Mouse (Mus musculus): ENCODE data around the gene Add3. TPM values are rescaled to one million over a fixed set of nuclear protein-coding genes. Genes with fewer than 3 reads are reported as not detected.

Add3 gene
- polyA plus RNA-seq, 1 experiment = 25.5 TPM

GRCm38 (mm10) chr19:53165305-53166240, 25.3 kb downstream of the Add3 start:
- no peak for TF ChIP-seq POLR2A (IDR thresholded peaks at IDR 0.05; ENCODE audit: borderline replicate concordance, low read depth, low read length)
- no peak for TF ChIP-seq CTCF (IDR thresholded peaks at IDR 0.05; ENCODE audit: low read depth, low read length)
- H3K27ac ChIP-seq (ENCODE audit: insufficient read depth, low read depth, low read length) = no peak overlapping the region
- no peak overlapping the region for H3K4me3 ChIP-seq (ENCODE audit: insufficient read depth, low read length)
- peaks cover 12% of the 10 kb centered on the region for H3K4me1 ChIP-seq (ENCODE audit: control insufficient read depth, insufficient read depth, low read length)

- TF ChIP-seq POLR2A (IDR thresholded peaks at IDR 0.05; ENCODE audit: borderline replicate concordance, low read depth, low read length) = no peak
Observed at GRCm38 (mm10) chr19:53166367-53166766, 26.1 kb downstream of the Add3 start.

GRCm38 (mm10) chr19:53168576-53168975, 28.3 kb downstream of the Add3 start:
- H3K27ac ChIP-seq (ENCODE audit: insufficient read depth, low read depth, low read length) = no peak overlapping the region
- peaks cover 17% of the 10 kb centered on the region for H3K4me1 ChIP-seq (ENCODE audit: control insufficient read depth, insufficient read depth, low read length)
- no peak overlapping the region for H3K4me3 ChIP-seq (ENCODE audit: insufficient read depth, low read length)
- TF ChIP-seq POLR2A (IDR thresholded peaks at IDR 0.05; ENCODE audit: borderline replicate concordance, low read depth, low read length) = no peak
- no peak for TF ChIP-seq CTCF (IDR thresholded peaks at IDR 0.05; ENCODE audit: low read depth, low read length)

More at GRCm38 (mm10) chr19:53166367-53166766, 26.1 kb downstream of the Add3 start:
- Histone ChIP-seq H3K27ac (ENCODE audit: insufficient read depth, low read depth, low read length) (no peak overlapping the region), H3K4me3 (ENCODE audit: insufficient read depth, low read length) (no peak overlapping the region), H3K4me1 (ENCODE audit: control insufficient read depth, insufficient read depth, low read length) (peaks cover 20% of the 10 kb centered on the region)

- no peak overlapping the region for H3K4me3 ChIP-seq (ENCODE audit: insufficient read depth, low read length)
- TF ChIP-seq CTCF (IDR thresholded peaks at IDR 0.05; ENCODE audit: low read depth, low read length) = no peak
- no peak for TF ChIP-seq POLR2A (IDR thresholded peaks at IDR 0.05; ENCODE audit: borderline replicate concordance, low read depth, low read length)
- peaks cover 15% of the 10 kb centered on the region for H3K4me1 ChIP-seq (ENCODE audit: control insufficient read depth, insufficient read depth, low read length)
- no peak overlapping the region for H3K27ac ChIP-seq (ENCODE audit: insufficient read depth, low read depth, low read length)
Observed at GRCm38 (mm10) chr19:53170651-53171050, 30.4 kb downstream of the Add3 start.

- Histone ChIP-seq H3K4me1 (ENCODE audit: control insufficient read depth, insufficient read depth, low read length) (peaks cover 15% of the 10 kb centered on the region), H3K27ac (ENCODE audit: insufficient read depth, low read depth, low read length) (no peak overlapping the region), H3K4me3 (ENCODE audit: insufficient read depth, low read length) (no peak overlapping the region)
- TF ChIP-seq POLR2A (IDR thresholded peaks at IDR 0.05; ENCODE audit: borderline replicate concordance, low read depth, low read length) (no peak), CTCF (IDR thresholded peaks at IDR 0.05; ENCODE audit: low read depth, low read length) (no peak)
Observed at GRCm38 (mm10) chr19:53174034-53174433, 33.8 kb downstream of the Add3 start.

GRCm38 (mm10) chr19:53175550-53175949, 35.3 kb downstream of the Add3 start:
- Histone ChIP-seq H3K4me1 (ENCODE audit: control insufficient read depth, insufficient read depth, low read length) (peaks cover 8% of the 10 kb centered on the region), H3K27ac (ENCODE audit: insufficient read depth, low read depth, low read length) (no peak overlapping the region), H3K4me3 (ENCODE audit: insufficient read depth, low read length) (no peak overlapping the region)
- TF ChIP-seq CTCF (IDR thresholded peaks at IDR 0.05; ENCODE audit: low read depth, low read length) (no peak), POLR2A (IDR thresholded peaks at IDR 0.05; ENCODE audit: borderline replicate concordance, low read depth, low read length) (no peak)

- H3K4me1 ChIP-seq (ENCODE audit: control insufficient read depth, insufficient read depth, low read length) = no peaks in the 10 kb centered on the region
- TF ChIP-seq POLR2A (IDR thresholded peaks at IDR 0.05; ENCODE audit: borderline replicate concordance, low read depth, low read length) = no peak
- no peak for TF ChIP-seq CTCF (IDR thresholded peaks at IDR 0.05; ENCODE audit: low read depth, low read length)
- no peak overlapping the region for H3K4me3 ChIP-seq (ENCODE audit: insufficient read depth, low read length)
- H3K27ac ChIP-seq (ENCODE audit: insufficient read depth, low read depth, low read length) = no peak overlapping the region
Observed at GRCm38 (mm10) chr19:53176518-53176917, 36.3 kb downstream of the Add3 start.

GRCm38 (mm10) chr19:53178611-53179528, 38.6 kb downstream of the Add3 start:
- Histone ChIP-seq H3K4me1 (ENCODE audit: control insufficient read depth, insufficient read depth, low read length) (no peaks in the 10 kb centered on the region), H3K27ac (ENCODE audit: insufficient read depth, low read depth, low read length) (no peak overlapping the region)

GRCm38 (mm10) chr19:53180168-53180803, 40.0 kb downstream of the Add3 start:
- H3K4me1 ChIP-seq (ENCODE audit: control insufficient read depth, insufficient read depth, low read length) = peaks cover 4% of the 10 kb centered on the region
- no peak overlapping the region for H3K27ac ChIP-seq (ENCODE audit: insufficient read depth, low read depth, low read length)
- no peak for TF ChIP-seq POLR2A (IDR thresholded peaks at IDR 0.05; ENCODE audit: borderline replicate concordance, low read depth, low read length)
- no peak for TF ChIP-seq CTCF (IDR thresholded peaks at IDR 0.05; ENCODE audit: low read depth, low read length)
- H3K4me3 ChIP-seq (ENCODE audit: insufficient read depth, low read length) = no peak overlapping the region

More at GRCm38 (mm10) chr19:53178611-53179528, 38.6 kb downstream of the Add3 start:
- no peak overlapping the region for H3K4me3 ChIP-seq (ENCODE audit: insufficient read depth, low read length)
- TF ChIP-seq POLR2A (IDR thresholded peaks at IDR 0.05; ENCODE audit: borderline replicate concordance, low read depth, low read length) (no peak), CTCF (IDR thresholded peaks at IDR 0.05; ENCODE audit: low read depth, low read length) (no peak)
